Mouse (Mus musculus) forebrain, embryonic 14.5 days (tissue): ENCODE measurements around the gene Tyr. TPM values are rescaled to one million over a fixed set of nuclear protein-coding genes. Genes with fewer than 3 reads are reported as not detected.
"Not testable (repeated sequence)": the region's sequence is repeated elsewhere in the genome, so short reads cannot be mapped to it uniquely, and the experiment has no call there.

Source experiments
- ATAC-seq: fragments of 200-750 bp; cut with Nextera tagmentation; 2 replicates; pipeline ENCODE4 v1.8.0; 2017; ENCODE audit warnings: mild to moderate bottlenecking, moderate library complexity
- DNase-seq: peaks from one replicate; pipeline ENCODE4 v3.0.0-alpha.2; 2015; ENCODE audit warnings: low spot score
- H3K27ac ChIP-seq: fragments of 300-500 bp; sonication (generic); 2 replicates; pipeline ENCODE4 v1.5.1; 2014; ENCODE audit warnings: low read depth, mild to moderate bottlenecking, control low read depth, low read length, moderate library complexity
- H3K27me3 ChIP-seq: fragments of 300-500 bp; sonication (generic); replicated peaks from 2 replicates; pipeline ENCODE4 v1.6.1; 2014; ENCODE audit warnings: low read length, control low read depth, mixed read lengths; ENCODE audit not compliant: control insufficient read depth, insufficient read depth
- H3K36me3 ChIP-seq: fragments of 300-500 bp; sonication (generic); 2 replicates; pipeline ENCODE4 v1.6.1; 2014; ENCODE audit warnings: low read length, control low read depth; ENCODE audit not compliant: control insufficient read depth, insufficient read depth
- H3K4me1 ChIP-seq: fragments of 300-500 bp; sonication (generic); 2 replicates; pipeline ENCODE4 v1.6.1; 2014; ENCODE audit warnings: antibody characterized with exemption, low read length, control low read depth; ENCODE audit not compliant: control insufficient read depth, insufficient read depth
- H3K4me2 ChIP-seq: fragments of 300-500 bp; sonication (generic); 2 replicates; pipeline ENCODE4 v1.6.1; 2014; ENCODE audit warnings: mild to moderate bottlenecking, control low read depth, low read length
- H3K4me3 ChIP-seq: fragments of 300-500 bp; sonication (generic); 2 replicates; pipeline ENCODE4 v1.5.1; 2014; ENCODE audit warnings: low read depth, low read length, control low read depth
- H3K9ac ChIP-seq: fragments of 300-500 bp; sonication (generic); 2 replicates; pipeline ENCODE4 v1.6.1; 2014; ENCODE audit warnings: mild to moderate bottlenecking, low read length, control low read depth, moderate library complexity
- H3K9me3 ChIP-seq: fragments of 300-500 bp; sonication (generic); replicated peaks from 2 replicates; pipeline ENCODE4 v1.6.1; 2016; ENCODE audit warnings: low read length, control low read depth, mixed read lengths; ENCODE audit not compliant: control insufficient read depth
- WGBS: fragments of 180-500 bp; shearing (Covaris S2); extraction: QIAGEN DNeasy Blood & Tissue Kit; methylation state at CpG from one replicate; pipeline ENCODE4 v1.1.7; 2014; 5-methylcytosine and 5-hydroxymethylcytosine counted together
- polyA plus RNA-seq: library from polyadenylated mRNA; unstranded; fragments of >200 nt; fragmentation: Nextera tagmentation; extraction: Ambion mirVana; gene quantifications from 2 replicates; pipeline ENCODE4 v1.2.1, GENCODE M21; 2014

Tyr gene
- polyA plus RNA-seq: not detected in 2 replicates

DNA sequence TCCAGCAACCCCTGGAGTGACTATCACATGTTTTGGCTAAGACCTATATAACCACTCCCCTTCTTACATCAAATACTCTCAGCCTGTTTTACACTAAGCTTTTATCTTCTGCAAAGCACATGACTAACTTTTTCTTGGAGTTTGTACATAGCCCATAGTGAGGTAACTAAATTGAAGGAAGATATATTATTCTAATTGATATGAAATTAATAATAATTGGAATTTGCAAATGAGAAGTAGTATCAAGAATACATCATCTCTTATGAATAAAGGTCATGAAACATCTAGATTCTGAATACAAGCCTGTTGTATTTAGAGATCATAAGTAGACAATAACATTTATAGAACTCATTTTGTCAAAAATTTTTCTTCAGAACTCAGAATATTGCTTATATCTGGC is at the start of gene Tyr:
Gene Tyr, minus strand, starts transcription at position 101 of the 400 bp plus-strand sequence.
- no peak within 1 kb of the TSS for H3K4me3 ChIP-seq
- H3K27ac ChIP-seq: no peak within 1 kb of the TSS
- no peak within 1 kb of the TSS for H3K4me2 ChIP-seq
- no peak for DNase-seq
- no peaks in the 10 kb centered on the region for H3K36me3 ChIP-seq
- no peaks in the 10 kb centered on the region for H3K4me1 ChIP-seq
- H3K9me3 ChIP-seq: no peaks in the 10 kb centered on the region
- no peak for ATAC-seq
- no peak within 1 kb of the TSS for H3K9ac ChIP-seq
- no peaks in the 10 kb centered on the region for H3K27me3 ChIP-seq

DNA sequence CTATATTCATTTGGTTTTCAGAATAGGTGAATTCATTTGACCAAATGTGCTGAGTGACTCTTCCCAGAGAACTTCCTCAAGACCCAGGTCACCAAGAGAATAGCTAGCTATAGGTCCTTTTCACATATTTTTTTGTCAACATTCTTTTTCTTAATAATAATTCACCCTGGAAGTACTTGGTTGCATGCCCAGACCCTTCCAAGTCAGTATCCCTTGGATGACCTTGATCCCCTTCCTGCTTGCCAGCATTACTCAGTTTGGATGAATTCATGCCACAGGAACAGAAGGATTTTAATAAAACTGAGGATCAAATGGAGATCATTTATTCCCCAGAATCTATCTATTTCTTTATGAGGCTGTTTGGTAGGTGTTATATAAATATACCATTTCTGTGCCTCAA is 45.7 kb upstream of the Tyr start:
- Histone ChIP-seq H3K27me3 (no peaks in the 10 kb centered on the region), H3K36me3 (no peaks in the 10 kb centered on the region), H3K27ac (no peak overlapping the region), H3K4me3 (no peak overlapping the region), H3K4me1 (no peaks in the 10 kb centered on the region), H3K9ac (no peak overlapping the region), H3K9me3 (no peaks in the 10 kb centered on the region), H3K4me2 (no peak overlapping the region)
- ATAC-seq: no peak
- DNase-seq: no peak

DNA sequence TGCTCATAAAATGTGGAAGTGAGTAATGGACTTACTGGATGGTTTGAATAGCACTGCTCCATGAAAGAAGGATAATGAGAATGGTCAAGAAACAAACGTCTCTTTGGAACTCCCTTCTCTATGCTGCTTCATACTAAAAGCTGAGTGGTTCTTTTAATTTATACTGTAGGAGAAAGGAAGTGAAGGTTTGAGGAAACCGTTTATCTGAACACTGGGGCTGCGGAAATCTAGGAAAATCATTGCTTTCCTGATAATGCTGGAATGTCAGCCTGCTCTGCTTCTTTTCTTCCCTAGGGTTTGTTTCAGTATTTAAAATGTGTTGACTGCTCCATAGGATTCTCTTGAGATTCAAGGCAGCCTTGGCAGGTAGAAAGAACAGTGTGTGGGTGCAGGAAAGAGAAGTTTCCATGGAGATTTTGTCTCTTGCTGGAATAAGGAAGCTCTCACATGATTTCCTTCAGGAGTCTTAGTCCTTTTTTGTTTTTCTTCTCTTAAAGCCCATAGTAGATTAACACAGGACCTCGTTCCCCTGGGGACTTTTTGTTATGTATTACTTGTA is 891 bp upstream of the Tyr start:
- Histone ChIP-seq H3K9me3 (no peaks in the 10 kb centered on the region), H3K27me3 (no peaks in the 10 kb centered on the region), H3K4me2 (no peak overlapping the region), H3K4me1 (no peaks in the 10 kb centered on the region), H3K4me3 (no peak overlapping the region), H3K9ac (no peak overlapping the region), H3K27ac (no peak overlapping the region), H3K36me3 (no peaks in the 10 kb centered on the region)
- ATAC-seq: no peak
- no peak for DNase-seq
- WGBS: 19% methylated on average over 4 of the region's 4 CpGs

DNA sequence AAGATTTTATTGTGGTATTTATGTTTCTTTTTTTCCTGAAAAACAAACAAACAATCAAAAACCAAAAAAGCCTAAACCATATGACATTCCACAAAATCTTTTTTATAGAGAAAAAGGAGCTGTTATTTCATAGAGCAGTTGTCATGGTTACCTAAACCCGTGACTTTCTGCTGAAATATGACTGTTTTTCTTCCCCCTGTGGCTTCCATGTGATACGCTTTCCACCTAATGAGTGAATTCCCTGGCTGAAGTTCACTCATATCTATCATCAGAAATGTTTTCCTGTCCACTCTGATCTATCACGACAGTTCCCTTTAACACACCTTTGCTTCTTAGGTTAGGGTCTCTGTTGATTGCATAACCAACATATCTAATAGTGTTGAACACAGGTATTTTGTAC is 5.3 kb downstream of the Tyr start:
- Histone ChIP-seq H3K4me1 (no peaks in the 10 kb centered on the region), H3K4me2 (no peak overlapping the region), H3K36me3 (no peaks in the 10 kb centered on the region), H3K9me3 (no peaks in the 10 kb centered on the region), H3K4me3 (no peak overlapping the region), H3K27ac (no peak overlapping the region), H3K9ac (no peak overlapping the region), H3K27me3 (no peaks in the 10 kb centered on the region)
- 84% methylated on average over 3 of the region's 3 CpGs for WGBS
- ATAC-seq (no peak), DNase-seq (peak; percentile 23)

DNA sequence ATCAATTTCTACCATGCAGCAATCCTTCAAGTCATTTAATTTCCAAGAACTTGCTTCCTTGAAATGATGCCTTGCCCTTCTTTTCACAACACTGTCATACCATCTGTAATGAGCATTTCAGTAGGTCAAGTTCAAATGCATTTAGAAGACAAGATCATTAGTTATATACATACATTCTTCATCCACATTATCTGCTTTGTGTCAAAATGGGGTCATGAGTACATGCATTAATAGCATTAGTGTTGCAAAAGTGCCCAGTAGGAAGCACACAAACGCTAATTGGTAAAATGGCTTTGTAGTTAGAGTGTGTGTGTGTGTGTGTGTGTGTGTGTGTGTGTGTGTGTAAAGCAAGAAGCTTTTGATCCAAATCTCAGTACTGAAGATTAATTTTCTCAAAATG is 80.0 kb downstream of the Tyr start:
- no peaks in the 10 kb centered on the region for H3K36me3 ChIP-seq
- H3K4me1 ChIP-seq: no peaks in the 10 kb centered on the region
- no peak overlapping the region for H3K4me2 ChIP-seq
- DNase-seq: peak; percentile 5
- H3K9ac ChIP-seq: no peak overlapping the region
- H3K4me3 ChIP-seq: no peak overlapping the region
- 62% methylated on average over 1 of the region's 1 CpGs for whole genome bisulfite sequencing
- H3K27ac ChIP-seq: no peak overlapping the region
- ATAC-seq: no peak
- H3K9me3 ChIP-seq: no peaks in the 10 kb centered on the region
- no peaks in the 10 kb centered on the region for H3K27me3 ChIP-seq

DNA sequence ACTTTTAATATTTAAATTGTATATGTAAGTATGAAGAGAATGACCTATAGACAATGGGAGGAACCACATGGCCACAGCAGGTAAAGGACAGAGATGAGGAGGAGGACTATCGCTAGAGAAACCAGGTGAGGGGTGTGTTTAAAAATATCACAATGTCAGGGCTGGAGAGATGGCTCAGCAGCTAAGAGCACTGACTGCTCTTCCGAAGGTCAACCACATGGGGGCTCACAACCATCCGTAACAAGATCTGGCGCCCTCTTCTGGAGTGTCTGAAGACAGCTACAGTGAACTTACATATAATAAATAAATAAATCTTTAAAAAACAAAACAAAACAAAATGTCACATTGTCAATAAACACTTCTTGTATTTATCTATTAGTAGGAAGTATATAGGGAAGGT is 81.9 kb downstream of the Tyr start:
- not testable (repeated sequence) for H3K4me2 ChIP-seq, ATAC-seq, H3K4me1 ChIP-seq, H3K27me3 ChIP-seq, H3K36me3 ChIP-seq, H3K9ac ChIP-seq, H3K9me3 ChIP-seq, DNase-seq, H3K27ac ChIP-seq, H3K4me3 ChIP-seq
- WGBS: 9% methylated on average over 4 of the region's 4 CpGs

DNA sequence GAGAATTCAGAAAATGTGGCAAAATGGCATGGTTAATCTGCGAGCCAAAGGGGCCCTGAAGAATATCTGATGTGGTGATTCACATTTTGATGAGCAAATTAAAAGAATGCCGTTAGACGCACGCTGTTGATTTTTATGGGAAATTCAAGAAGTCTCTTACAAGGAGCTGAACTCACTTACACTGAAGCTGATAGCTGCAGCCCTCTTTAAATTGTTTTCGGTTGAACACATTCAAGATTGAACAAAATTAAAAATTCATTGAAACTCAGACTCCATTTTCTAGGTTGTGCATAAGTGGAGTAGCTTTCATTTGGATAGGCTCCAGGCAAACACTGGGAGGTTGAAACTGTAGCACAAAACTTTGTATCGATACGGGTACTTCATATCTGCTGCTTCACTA is 96.3 kb downstream of the Tyr start:
- DNase-seq (no peak), ATAC-seq (no peak)
- H3K9me3 ChIP-seq: no peaks in the 10 kb centered on the region
- H3K36me3 ChIP-seq: no peaks in the 10 kb centered on the region
- H3K4me1 ChIP-seq: no peaks in the 10 kb centered on the region
- H3K9ac ChIP-seq: no peak overlapping the region
- WGBS: 91% methylated on average over 7 of the region's 7 CpGs
- no peak overlapping the region for H3K27ac ChIP-seq
- no peak overlapping the region for H3K4me3 ChIP-seq
- H3K4me2 ChIP-seq: no peak overlapping the region
- H3K27me3 ChIP-seq: no peaks in the 10 kb centered on the region

DNA sequence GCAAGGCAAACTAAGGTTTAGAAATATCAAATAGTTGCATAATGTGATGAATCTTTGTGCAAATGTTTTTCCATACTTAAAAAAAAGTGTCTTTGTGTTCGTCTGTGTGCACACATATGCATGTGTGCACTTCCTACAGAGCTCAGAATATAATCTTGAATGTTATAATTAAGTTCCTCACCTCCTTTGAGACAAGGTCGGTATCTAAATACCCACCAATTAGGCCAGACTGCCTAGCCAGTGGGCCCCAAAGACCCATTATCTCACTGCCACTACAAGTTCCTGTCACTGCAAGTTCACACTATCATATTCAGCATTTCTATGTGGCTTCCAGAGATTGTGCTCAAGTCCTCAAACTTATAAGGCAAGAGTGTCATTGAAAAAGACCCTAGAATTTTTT is 118.4 kb downstream of the Tyr start:
- 48% methylated on average over 2 of the region's 2 CpGs for WGBS
- no peak for DNase-seq

More for the DNA sequence above, 118.4 kb downstream of the Tyr start:
- Histone ChIP-seq H3K9ac (no peak overlapping the region), H3K36me3 (no peaks in the 10 kb centered on the region), H3K27ac (no peak overlapping the region), H3K9me3 (no peaks in the 10 kb centered on the region), H3K4me3 (no peak overlapping the region), H3K4me2 (no peak overlapping the region), H3K4me1 (no peaks in the 10 kb centered on the region), H3K27me3 (no peaks in the 10 kb centered on the region)
- ATAC-seq: no peak
